Mouse (Mus musculus) liver, embryonic 14.5 days (tissue): Measurements from ENCODE around the gene Galnt16. TPM values are rescaled to one million over a fixed set of nuclear protein-coding genes. Genes with fewer than 3 reads are reported as not detected.

Experiments
- ATAC-seq: fragments of 200-750 bp; cut with Nextera tagmentation; 2 replicates; pipeline ENCODE4 v1.8.0; 2017; ENCODE audit warnings: moderate number of reproducible peaks, mild to moderate bottlenecking, moderate library complexity; ENCODE audit not compliant: insufficient read depth
- DNase-seq, 3 experiments: peaks; one replicate each; pipeline ENCODE4 v3.0.0-alpha.2; 2012 to 2013; ENCODE audit warnings: low read depth in 3 of 3, low spot score in 3 of 3
- H3K27ac ChIP-seq: fragments of 300-500 bp; sonication (generic); 2 replicates; pipeline ENCODE4 v1.5.1; 2014; ENCODE audit warnings: moderate library complexity, mild to moderate bottlenecking, control low read depth, inconsistent platforms
- H3K27me3 ChIP-seq: fragments of 300-500 bp; sonication (generic); 2 replicates; pipeline ENCODE4 v1.6.1; 2014; ENCODE audit warnings: mild to moderate bottlenecking, low read length, moderate library complexity; ENCODE audit not compliant: control insufficient read depth, insufficient read depth
- H3K36me3 ChIP-seq: fragments of 300-500 bp; sonication (generic); replicated peaks from 2 replicates; pipeline ENCODE4 v1.6.1; 2014; ENCODE audit warnings: low read depth; ENCODE audit not compliant: control insufficient read depth, insufficient read depth
- H3K4me1 ChIP-seq, 2 experiments: fragments of 200-500 bp in 1 of 2; fragments of 300-500 bp in 1 of 2; sonication (generic) in 1 of 2; replicated peaks; 2 replicates each; pipeline ENCODE4 v1.6.1; 2012 to 2014; ENCODE audit warnings: antibody characterized with exemption in 1 of 2, inconsistent platforms in 1 of 2, low read length in 1 of 2; ENCODE audit not compliant: control insufficient read depth in 2 of 2, insufficient read depth in 2 of 2
- H3K4me2 ChIP-seq: fragments of 300-500 bp; sonication (generic); 2 replicates; pipeline ENCODE4 v1.6.1; 2014; ENCODE audit warnings: low read depth, mild to moderate bottlenecking, control low read depth, moderate library complexity
- H3K4me3 ChIP-seq, 2 experiments: fragments of 200-500 bp in 1 of 2; fragments of 300-500 bp in 1 of 2; sonication (generic) in 1 of 2; 2 replicates each; pipeline ENCODE4 v1.5.1; 2012 to 2014; ENCODE audit warnings: low read depth in 2 of 2, low read length in 2 of 2, mild to moderate bottlenecking in 2 of 2, control low read depth in 1 of 2, inconsistent platforms in 1 of 2, moderate library complexity in 1 of 2; ENCODE audit not compliant: insufficient read depth in 1 of 2
- H3K9ac ChIP-seq: fragments of 300-500 bp; sonication (generic); replicated peaks from 2 replicates; pipeline ENCODE4 v1.6.1; 2014; ENCODE audit warnings: mild to moderate bottlenecking, control low read depth, moderate library complexity
- H3K9me3 ChIP-seq: fragments of 300-500 bp; sonication (generic); 2 replicates; pipeline ENCODE4 v1.6.1; 2016; ENCODE audit warnings: low read length, mixed read lengths; ENCODE audit not compliant: control insufficient read depth
- CTCF ChIP-seq: IDR thresholded peaks from 2 replicates; pipeline ENCODE4 v1.5.1; 2016; ENCODE audit warnings: antibody characterized with exemption, low read depth, control low read depth
- EP300 ChIP-seq: IDR thresholded peaks from 2 replicates; pipeline ENCODE4 v1.6.1; 2016; ENCODE audit warnings: antibody characterized with exemption, low read depth
- WGBS: fragments of 180-500 bp; shearing (Covaris S2); extraction: QIAGEN DNeasy Blood & Tissue Kit; methylation state at CpG from one replicate; pipeline ENCODE4 v1.1.7; 2014; ENCODE audit not compliant: insufficient replicate concordance; 5-methylcytosine and 5-hydroxymethylcytosine counted together
- polyA plus RNA-seq, 2 experiments: library from polyadenylated mRNA; depleted of rRNA in 1 of 2; stranded (reverse) in 1 of 2; unstranded in 1 of 2; fragments of >200 nt; fragmentation: Nextera tagmentation in 1 of 2; extraction: Ambion mirVana in 1 of 2; gene quantifications; 2 replicates each; pipeline versions ENCODE4 v1.2.1 to v1.2.3; 2012 to 2014

Galnt16 gene
- polyA plus RNA-seq, 2 experiments: 0.04 to 0.07 TPM

- Histone ChIP-seq H3K9ac (no peak overlapping the region), H3K36me3 (no peaks in the 10 kb centered on the region), H3K4me1 (peaks cover 0 to 4% of the 10 kb centered on the region in 2 experiments; a peak in 1 of 4 replicates), H3K27me3 (no peaks in the 10 kb centered on the region), H3K4me2 (no peak overlapping the region), H3K4me3 (no peak overlapping the region), H3K27ac (no peak overlapping the region), H3K9me3 (no peaks in the 10 kb centered on the region)
- no peak for DNase-seq
- no peak for ATAC-seq
- TF ChIP-seq EP300 (no peak), CTCF (no peak)
- WGBS: 59% methylated on average over 2 of the region's 2 CpGs
These were observed 12.0 kb downstream of the Galnt16 start for GRCm38 (mm10) chr12:80530052-80530451.

GRCm38 (mm10) chr12:80530630-80531029, 12.6 kb downstream of the Galnt16 start:
- 56% methylated on average over 6 of the region's 6 CpGs for WGBS

GRCm38 (mm10) chr12:80531585-80531984, 13.5 kb downstream of the Galnt16 start:
- Histone ChIP-seq H3K9ac (no peak overlapping the region), H3K4me1 (peaks cover 0 to 4% of the 10 kb centered on the region in 2 experiments; a peak in 1 of 4 replicates), H3K4me2 (no peak overlapping the region), H3K9me3 (no peaks in the 10 kb centered on the region), H3K4me3 (no peak overlapping the region), H3K36me3 (no peaks in the 10 kb centered on the region), H3K27ac (no peak overlapping the region), H3K27me3 (no peaks in the 10 kb centered on the region)
- TF ChIP-seq CTCF: no peak
- 0 out of 2 replicates have a peak, but pooled peaks have one; percentile 4 for TF ChIP-seq EP300
- ATAC-seq (peak; percentile 81), DNase-seq (peak; percentile 14 to 35 (median 24))
- 31% methylated on average over 10 of the region's 10 CpGs for WGBS

More at GRCm38 (mm10) chr12:80530630-80531029, 12.6 kb downstream of the Galnt16 start:
- no peak overlapping the region for H3K27ac ChIP-seq
- ATAC-seq (no peak), DNase-seq (no peak)
- no peak overlapping the region for H3K4me2 ChIP-seq
- peaks cover 0 to 4% of the 10 kb centered on the region in 2 experiments; a peak in 1 of 4 replicates for H3K4me1 ChIP-seq
- H3K36me3 ChIP-seq: no peaks in the 10 kb centered on the region
- no peaks in the 10 kb centered on the region for H3K27me3 ChIP-seq
- TF ChIP-seq EP300 (no peak), CTCF (no peak)
- no peaks in the 10 kb centered on the region for H3K9me3 ChIP-seq
- no peak overlapping the region for H3K9ac ChIP-seq
- H3K4me3 ChIP-seq: no peak overlapping the region

- H3K9ac ChIP-seq: no peak overlapping the region
- TF ChIP-seq EP300: no peak
- no peak for TF ChIP-seq CTCF
- no peaks in the 10 kb centered on the region for H3K27me3 ChIP-seq
- H3K9me3 ChIP-seq: no peaks in the 10 kb centered on the region
- H3K4me1 ChIP-seq: peaks cover 0 to 4% of the 10 kb centered on the region in 2 experiments; a peak in 1 of 4 replicates
- H3K4me3 ChIP-seq: no peak overlapping the region
- H3K4me2 ChIP-seq: no peak overlapping the region
- 43% methylated on average over 2 of the region's 2 CpGs for WGBS
- DNase-seq (no peak), ATAC-seq (no peak)
- H3K36me3 ChIP-seq: no peaks in the 10 kb centered on the region
- no peak overlapping the region for H3K27ac ChIP-seq
These were observed 15.8 kb downstream of the Galnt16 start for GRCm38 (mm10) chr12:80533876-80534275.

GRCm38 (mm10) chr12:80537313-80537712, 19.2 kb downstream of the Galnt16 start:
- DNase-seq (no peak), ATAC-seq (no peak)
- TF ChIP-seq EP300 (no peak), CTCF (no peak)
- Histone ChIP-seq H3K4me3 (no peak overlapping the region), H3K9ac (no peak overlapping the region), H3K27ac (no peak overlapping the region), H3K4me2 (no peak overlapping the region), H3K4me1 (no peaks in the 10 kb centered on the region), H3K36me3 (no peaks in the 10 kb centered on the region), H3K27me3 (no peaks in the 10 kb centered on the region), H3K9me3 (no peaks in the 10 kb centered on the region)
- WGBS: 50% methylated on average over 2 of the region's 2 CpGs
